Mouse (Mus musculus) layer of hippocampus, adult 2 months (tissue): ENCODE data around the gene Zfp709. TPM values are rescaled to one million over a fixed set of nuclear protein-coding genes. Genes with fewer than 3 reads are reported as not detected.
A peak's percentile ranks its signal among the peaks of the same experiment; 100 is the strongest.
"Not testable (repeated sequence)": the region's sequence is repeated elsewhere in the genome, so short reads cannot be mapped to it uniquely, and the experiment has no call there.

Experiments used
- DNase-seq, 2 experiments: peaks; one replicate each; pipeline ENCODE4 v3.0.0; 2022; ENCODE audit warnings: low spot score in 2 of 2
- H3K27ac ChIP-seq: fragments of 200-600 bp; 2 replicates; pipeline ENCODE4 v1.8.1; 2022
- H3K4me3 ChIP-seq: fragments of 200-600 bp; 2 replicates; pipeline ENCODE4 v1.8.1; 2022; ENCODE audit warnings: mild to moderate bottlenecking
- CTCF ChIP-seq: fragments of 200-600 bp; conservative IDR thresholded peaks from 2 replicates; pipeline ENCODE4 v1.8.1; 2022; ENCODE audit warnings: antibody characterized with exemption, mild to moderate bottlenecking, moderate library complexity
- long read RNA-seq, 2 experiments: library from polyadenylated mRNA; stranded (forward); transcript quantifications; one replicate each; pipeline ENCODE4 v2.0.0; 2021; ENCODE audit warnings: borderline mapping rate in 2 of 2
- total RNA-seq, 2 experiments: library from RNA; stranded (reverse); gene quantifications; 2 replicates each; pipeline ENCODE4 v1.2.3; 2021

The Zfp709 gene
- total RNA-seq: 10 to 100 TPM; 11.5 to 11.6 TPM
- long read RNA-seq, experiment 1, full-length matches to known transcripts: 5 of 6 reads
- long read RNA-seq, experiment 1, partial matches to known transcripts: 0 of 6 reads
- long read RNA-seq, experiment 1, other reads (novel, unspliced or antisense): 1 of 6 reads
- long read RNA-seq, experiment 2, full-length matches to known transcripts: 7 of 8 reads
- long read RNA-seq, experiment 2, partial matches to known transcripts: 0 of 8 reads
- long read RNA-seq, experiment 2, other reads (novel, unspliced or antisense): 1 of 8 reads

DNA sequence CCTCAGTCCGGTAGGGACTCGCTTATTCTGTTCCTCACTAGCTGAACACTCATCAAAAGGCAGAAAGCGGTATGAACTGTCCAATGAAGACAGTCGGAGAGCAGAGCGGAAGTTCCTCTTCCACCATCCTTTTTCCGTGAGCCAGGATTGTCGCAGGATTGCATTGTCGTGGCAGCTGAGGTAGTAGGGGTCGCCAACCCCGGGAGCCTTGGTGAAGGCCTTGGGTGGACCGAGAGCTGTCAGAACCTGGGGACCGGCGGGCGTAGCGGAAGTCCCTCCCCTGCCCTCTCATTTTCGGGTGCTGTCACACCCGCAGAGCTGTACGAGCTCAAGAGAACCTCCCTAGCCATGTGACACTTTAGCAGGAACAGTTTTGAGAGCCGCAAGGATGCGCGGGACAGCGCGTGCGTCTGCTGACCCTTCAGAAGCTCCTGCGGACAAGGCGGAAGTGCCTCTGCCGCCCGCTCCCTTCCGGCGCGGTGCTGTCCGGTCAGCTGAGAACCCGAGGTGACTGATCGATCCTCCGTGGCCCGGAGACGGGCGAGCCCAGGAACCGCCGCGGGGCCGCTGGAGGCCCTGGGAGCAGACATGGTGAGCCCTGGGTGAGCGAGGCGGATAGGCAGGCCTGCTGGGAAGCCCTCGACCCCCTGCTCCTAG, at the start of gene Zfp709:
TSS of gene Zfp709 (plus strand) at position 402 of the 657 bp plus-strand sequence.
- TF ChIP-seq CTCF: no peak
- Histone ChIP-seq H3K4me3 (peak within 1 kb of the TSS; percentile 73), H3K27ac (peak within 1 kb of the TSS; percentile 91)
- peak; percentile 53 to 57 for DNase-seq

DNA sequence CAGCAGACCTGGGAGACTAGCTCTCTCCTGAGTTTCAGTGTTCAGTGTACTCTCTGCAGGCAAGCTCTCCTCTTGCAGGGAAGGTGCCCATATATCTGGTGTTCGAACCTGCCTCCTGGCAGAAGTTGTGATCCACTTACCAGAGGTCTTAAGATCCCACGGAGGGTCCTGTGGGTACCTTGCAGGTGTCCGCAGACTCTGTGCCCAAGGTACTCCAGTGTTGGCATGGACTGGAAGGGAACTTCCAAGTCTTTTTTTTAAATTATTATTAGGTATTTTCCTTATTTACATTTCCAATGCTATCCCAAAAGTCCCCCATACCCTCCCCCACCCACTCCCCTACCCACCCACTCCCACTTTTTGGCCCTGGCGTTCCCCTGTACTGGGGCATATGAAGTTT, 43.6 kb upstream of the Zfp709 start:
- not testable (repeated sequence) for H3K4me3 ChIP-seq, H3K27ac ChIP-seq, DNase-seq

DNA sequence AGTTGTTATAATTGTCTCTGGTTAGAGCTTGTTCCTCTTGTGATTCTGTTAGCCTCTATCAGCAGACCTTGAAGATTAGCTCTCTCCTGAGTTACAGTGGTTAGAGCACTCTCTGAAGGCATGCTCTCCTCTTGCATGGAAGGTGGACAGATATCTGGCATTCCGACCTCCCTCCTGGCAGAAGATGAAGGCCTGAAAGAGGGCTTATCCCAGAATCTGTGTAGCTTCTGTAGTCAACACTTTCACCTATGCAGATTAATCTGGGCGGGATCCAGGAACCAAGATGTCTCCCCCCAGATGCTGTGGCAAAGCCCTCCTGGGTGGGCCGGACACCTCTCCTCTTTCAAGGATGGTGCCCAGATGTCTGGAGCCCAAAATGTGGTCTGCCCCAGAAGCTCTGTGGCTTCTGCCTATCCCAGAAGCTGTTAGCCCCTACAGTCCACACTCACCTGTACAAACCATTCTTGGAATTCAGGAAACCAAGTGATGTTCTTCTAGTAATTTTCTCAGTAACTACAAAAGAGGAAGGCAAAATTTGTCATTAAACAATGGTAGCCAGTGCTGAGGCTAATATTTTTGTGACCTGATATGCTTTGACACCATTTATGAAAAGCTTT, 40.5 kb upstream of the Zfp709 start:
- not testable (repeated sequence) for DNase-seq, H3K4me3 ChIP-seq, H3K27ac ChIP-seq

DNA sequence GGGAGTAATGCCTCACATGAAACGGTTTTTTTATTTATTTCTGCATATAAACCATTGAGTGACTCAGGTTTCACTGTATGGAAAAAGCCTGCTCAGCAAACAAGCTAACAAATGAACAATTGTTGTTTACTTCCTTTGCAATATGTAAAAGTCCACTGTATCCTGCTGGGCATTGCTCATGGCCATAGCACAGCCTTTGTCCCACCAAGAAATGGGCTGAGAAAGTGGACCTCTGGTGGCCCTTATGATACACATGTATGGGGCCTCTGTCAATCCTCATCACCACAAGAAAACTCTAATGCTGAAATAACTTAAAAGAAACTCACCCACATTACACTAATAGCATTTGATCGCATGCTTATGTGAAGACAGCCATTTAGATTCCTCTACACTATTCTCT, 39.3 kb upstream of the Zfp709 start:
- H3K4me3 ChIP-seq, DNase-seq, H3K27ac ChIP-seq: not testable (repeated sequence)

DNA sequence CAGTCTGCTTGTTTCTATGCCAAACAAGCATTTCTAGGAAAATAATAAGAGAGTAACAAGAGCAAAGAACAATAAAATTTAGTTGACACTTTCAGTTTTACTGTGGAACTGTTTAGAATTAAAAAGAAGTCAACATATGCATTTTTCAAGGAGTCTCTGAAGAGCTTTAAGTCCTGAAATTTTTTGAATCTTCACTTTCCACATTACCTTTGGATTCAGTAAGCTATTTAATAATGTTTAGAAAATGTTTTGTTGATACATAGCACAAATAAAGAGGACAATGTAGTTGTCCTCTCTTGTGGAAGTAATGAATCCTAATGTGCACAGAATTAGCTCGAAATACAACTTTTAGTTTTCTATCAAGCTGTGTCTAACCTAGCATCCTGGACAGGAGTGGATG, 37.4 kb upstream of the Zfp709 start:
- not testable (repeated sequence) for H3K4me3 ChIP-seq, DNase-seq, H3K27ac ChIP-seq

DNA sequence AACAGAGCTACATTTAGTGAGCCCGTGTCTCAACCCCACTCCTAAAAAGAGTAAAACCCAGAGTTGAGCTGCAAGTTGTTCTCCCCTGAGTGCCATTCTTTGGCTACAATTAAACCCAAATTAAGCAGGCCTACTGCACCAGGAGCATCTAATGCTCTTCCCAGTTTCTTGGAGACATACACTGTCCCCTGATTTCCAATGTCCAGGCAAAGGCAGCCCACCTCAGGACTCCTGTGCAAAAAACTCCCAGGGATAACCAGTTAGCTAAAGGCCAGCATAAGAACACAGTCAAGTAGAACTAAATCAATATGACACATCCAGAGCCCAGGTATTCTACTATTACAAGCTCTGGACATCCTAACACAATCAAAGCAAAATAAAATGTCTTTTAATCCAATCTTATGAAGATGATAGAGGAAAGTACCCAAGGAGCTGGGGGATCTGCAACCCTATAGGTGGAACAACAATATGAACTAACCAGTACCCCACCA, 35.8 kb upstream of the Zfp709 start:
- DNase-seq, H3K27ac ChIP-seq, H3K4me3 ChIP-seq: not testable (repeated sequence)

DNA sequence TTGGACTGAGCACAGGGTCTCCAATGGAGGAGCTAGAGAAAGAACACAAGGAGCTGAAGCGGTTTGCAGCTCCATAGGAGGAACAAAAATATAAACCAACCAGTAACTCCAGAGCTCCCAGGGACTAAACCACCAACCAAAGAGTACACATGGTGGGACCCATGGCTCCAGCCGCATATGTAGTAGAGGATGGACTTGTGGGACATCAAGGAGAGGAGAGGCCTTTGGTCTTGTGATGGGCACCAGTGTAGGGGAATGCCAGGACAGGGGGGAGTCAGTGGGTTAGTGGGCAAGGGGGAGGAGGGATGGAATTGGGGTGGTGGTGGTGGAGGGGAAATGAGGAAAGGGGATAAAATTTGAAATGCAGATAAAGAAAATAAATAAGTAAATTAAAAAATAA, 35.1 kb upstream of the Zfp709 start:
- H3K4me3 ChIP-seq, H3K27ac ChIP-seq, DNase-seq: not testable (repeated sequence)

DNA sequence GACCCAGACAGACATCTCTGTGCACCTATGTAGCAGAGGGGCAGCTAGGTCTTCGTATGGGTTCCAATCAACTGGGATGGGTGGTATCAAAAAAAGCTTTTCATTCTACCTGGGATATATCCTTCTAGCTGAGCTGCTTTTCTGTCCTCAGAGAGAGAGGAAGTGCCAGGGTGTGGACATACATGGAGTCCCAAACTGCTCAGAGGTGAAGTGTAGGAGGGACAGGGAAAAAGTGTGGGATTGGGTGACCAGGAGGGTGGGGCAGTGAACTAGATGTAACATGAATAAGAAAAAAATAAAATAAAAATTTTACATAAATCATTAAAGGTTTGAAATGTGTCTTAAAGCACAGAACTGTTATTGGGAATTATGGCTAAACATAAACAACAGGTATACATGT, 30.8 kb upstream of the Zfp709 start:
- H3K4me3 ChIP-seq, DNase-seq, H3K27ac ChIP-seq: not testable (repeated sequence)

DNA sequence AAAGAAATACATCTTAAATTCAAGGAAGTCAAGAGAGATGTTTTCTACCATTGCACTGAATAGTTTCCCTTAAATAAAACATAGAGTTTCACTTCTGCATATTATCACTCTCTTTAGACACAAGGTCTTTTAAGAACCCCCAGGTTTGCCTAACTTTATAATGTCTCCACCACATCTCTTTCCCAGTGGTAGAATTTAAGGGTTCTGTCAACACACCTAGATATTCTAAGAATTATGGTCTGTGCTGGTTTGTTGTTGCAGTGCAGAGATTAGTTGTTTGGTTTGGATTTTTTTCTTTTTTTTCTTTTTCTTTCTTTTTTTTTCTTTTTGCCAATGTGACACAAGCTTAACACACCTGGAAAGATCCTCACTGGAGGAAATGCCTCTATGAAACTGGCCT, 28.5 kb upstream of the Zfp709 start:
- not testable (repeated sequence) for DNase-seq, H3K27ac ChIP-seq, H3K4me3 ChIP-seq

DNA sequence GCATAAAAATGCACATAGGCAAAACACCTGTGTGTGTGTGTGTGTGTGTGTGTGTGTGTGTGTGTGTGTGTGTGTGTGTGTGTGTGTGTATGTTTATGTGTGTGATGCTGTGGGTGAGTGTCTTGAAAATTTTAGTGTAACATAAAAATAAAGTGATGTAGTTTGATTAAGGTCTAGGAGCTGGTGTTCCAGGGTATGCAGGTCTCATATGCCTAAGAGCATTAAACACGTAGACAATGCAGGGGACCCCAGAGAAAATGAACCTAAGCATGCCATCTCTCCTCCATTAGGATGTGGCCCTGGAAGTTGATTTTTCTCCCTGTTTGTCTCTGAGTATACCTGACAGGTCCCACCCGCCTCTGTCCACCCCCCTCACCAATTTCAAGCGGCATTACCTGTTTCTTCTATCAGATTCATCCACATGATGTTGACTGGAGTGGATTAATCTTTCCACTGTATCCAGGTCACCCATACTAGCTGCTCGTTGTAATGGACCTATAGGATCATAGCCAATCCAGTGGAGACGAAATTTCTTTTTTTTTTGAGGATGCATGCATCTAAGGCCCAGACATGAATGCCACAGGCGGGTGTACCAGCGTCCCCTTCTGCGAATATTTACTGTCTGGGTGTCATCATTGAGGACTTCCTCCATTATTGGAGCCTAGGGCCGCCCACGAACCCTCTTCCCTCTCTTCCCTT, 25.0 kb upstream of the Zfp709 start:
- not testable (repeated sequence) for H3K4me3 ChIP-seq, DNase-seq, H3K27ac ChIP-seq

DNA sequence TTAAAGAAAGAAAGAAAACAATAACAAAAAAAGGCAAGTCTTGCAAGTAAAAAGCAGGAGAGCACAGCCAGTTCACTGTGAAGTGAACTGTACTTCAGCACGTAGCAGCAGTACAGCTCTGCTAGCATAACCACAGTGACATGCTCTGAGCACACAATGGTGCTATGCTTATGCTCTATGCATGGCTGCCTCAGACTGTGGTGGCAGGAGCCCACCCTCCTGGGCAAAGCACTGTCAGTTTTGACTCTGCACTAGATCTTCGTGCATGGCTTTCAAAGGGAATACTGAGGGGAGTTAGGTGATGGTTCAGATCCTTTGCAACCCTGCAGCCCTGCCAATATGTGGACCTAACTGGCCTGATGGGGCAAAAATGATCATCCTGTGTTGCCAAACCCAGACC, 24.5 kb upstream of the Zfp709 start:
- not testable (repeated sequence) for DNase-seq, H3K27ac ChIP-seq, H3K4me3 ChIP-seq

DNA sequence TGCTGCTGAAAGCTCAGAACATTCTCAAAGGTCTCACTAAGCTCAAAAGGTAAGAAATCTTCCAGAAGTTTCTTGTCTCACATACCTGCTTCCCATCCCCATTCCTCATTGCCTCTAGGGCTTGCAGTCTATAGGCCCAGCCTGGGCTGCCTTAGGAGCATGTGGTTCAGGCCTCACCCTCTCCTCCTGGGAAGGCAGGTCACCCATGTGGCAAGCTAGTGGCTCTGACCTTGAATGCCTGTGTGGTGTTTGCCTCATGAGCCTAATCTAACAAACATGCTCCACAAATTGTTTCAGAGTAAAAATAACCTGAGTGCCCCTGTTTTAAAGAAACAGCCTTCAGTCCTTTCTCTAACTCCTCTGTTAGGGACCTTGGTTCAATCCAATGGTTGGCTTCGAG, 20.3 kb upstream of the Zfp709 start:
- not testable (repeated sequence) for DNase-seq, H3K4me3 ChIP-seq, H3K27ac ChIP-seq

DNA sequence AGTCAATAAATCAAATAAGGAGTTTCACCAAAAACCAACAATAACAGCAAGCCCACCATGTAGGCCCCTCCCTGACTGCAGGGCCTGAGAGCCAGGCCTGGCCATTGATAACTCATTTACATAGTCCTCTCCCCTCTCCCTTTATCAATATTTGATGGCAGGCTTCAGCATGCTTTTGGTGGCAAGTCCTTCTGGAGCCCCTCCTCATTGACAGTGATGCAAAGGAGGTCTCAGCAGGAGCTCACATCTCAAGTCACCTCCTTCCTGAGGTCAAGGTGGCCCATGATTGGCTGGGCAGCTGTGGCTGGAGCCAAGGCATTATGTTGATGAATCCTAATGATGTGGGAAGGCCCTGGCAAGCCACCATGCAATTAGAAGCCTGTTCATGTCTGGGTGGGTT, 19.8 kb upstream of the Zfp709 start:
- not testable (repeated sequence) for DNase-seq, H3K4me3 ChIP-seq, H3K27ac ChIP-seq

DNA sequence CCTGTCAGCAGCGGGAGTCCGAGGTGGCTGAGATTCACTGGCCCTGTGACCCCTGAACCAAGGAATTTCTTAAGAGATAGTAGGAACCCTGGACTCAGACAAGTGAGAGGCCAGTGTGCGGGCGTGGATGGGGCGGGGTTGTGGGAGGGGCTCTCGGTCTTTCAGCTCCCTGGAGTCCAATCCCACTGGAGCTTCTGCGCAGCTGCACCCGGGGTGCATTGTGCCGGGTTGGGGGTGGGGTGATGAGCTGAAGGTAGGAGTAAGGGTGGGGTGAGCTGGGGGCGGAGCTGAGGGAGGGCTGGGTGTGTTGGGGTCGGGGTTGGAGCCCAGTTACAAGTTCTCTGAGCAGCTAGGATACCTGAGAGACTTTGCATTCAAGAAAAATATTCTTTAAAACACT, 18.8 kb downstream of the Zfp709 start:
- H3K4me3 ChIP-seq, DNase-seq, H3K27ac ChIP-seq: not testable (repeated sequence)

DNA sequence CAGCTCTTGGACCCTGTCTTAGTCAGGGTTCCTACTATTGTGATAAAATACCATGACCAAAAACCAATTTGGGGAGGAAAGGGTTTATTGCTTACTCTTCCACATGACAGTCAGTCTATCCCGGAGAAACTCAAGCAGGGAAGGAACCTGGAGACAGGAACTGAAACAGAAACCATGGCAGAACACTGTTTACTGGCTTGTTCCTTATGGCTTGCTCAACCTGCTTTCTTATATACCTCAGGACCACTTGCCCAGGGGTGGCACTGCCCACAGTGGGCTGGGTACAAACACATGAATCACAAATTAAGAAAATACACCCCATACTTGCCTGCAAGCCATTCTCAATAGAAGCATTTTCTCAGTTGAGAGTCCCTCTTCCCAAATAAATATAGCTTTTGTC, 21.3 kb downstream of the Zfp709 start:
- not testable (repeated sequence) for H3K4me3 ChIP-seq, DNase-seq, H3K27ac ChIP-seq
